Mouse (Mus musculus) MEL (cell line): Measurements from ENCODE around the gene Map3k19. TPM values are rescaled to one million over a fixed set of nuclear protein-coding genes. Genes with fewer than 3 reads are reported as not detected.

ENCODE experiments used
- DNase-seq: peaks from one replicate; pipeline ENCODE4 v3.0.0; 2011; ENCODE audit warnings: low read depth, low spot score
- H3K27ac ChIP-seq: 2 replicates; pipeline ENCODE4 v1.5.1; 2012; ENCODE audit warnings: low read depth, mild to moderate bottlenecking, control low read depth, low read length, moderate library complexity; ENCODE audit not compliant: control insufficient read depth
- H3K27me3 ChIP-seq, 2 experiments: fragments of 150-350 bp in 1 of 2; sonication (generic) in 1 of 2; 2 replicates each; pipeline ENCODE4 v1.6.1; 2012; ENCODE audit warnings: low read length in 2 of 2, mild to moderate bottlenecking in 2 of 2, improper control_type of control experiment in 1 of 2, moderate library complexity in 1 of 2; ENCODE audit not compliant: insufficient read depth in 2 of 2, control insufficient read depth in 1 of 2
- H3K36me3 ChIP-seq, 2 experiments: 2 replicates each; pipeline ENCODE4 v1.6.1; 2012 to 2014; ENCODE audit warnings: low read length in 2 of 2, improper control_type of control experiment in 1 of 2, inconsistent platforms in 1 of 2, mild to moderate bottlenecking in 1 of 2; ENCODE audit not compliant: insufficient read depth in 2 of 2, control insufficient read depth in 1 of 2
- H3K4me1 ChIP-seq, 2 experiments: fragments of 150-350 bp in 1 of 2; sonication (generic) in 1 of 2; 2 replicates each; pipeline ENCODE4 v1.6.1; 2012; ENCODE audit warnings: low read length in 2 of 2, improper control_type of control experiment in 1 of 2, mild to moderate bottlenecking in 1 of 2; ENCODE audit not compliant: insufficient read depth in 2 of 2, control insufficient read depth in 1 of 2
- H3K4me3 ChIP-seq, 2 experiments: fragments of 150-350 bp in 1 of 2; sonication (generic) in 1 of 2; 2 replicates each; pipeline ENCODE4 v1.5.1; 2012; ENCODE audit warnings: low read depth in 2 of 2, low read length in 2 of 2, mild to moderate bottlenecking in 2 of 2, moderate library complexity in 2 of 2, control low read depth in 1 of 2, improper control_type of control experiment in 1 of 2; ENCODE audit not compliant: control insufficient read depth in 1 of 2, insufficient read depth in 1 of 2
- H3K79me2 ChIP-seq: 2 replicates; pipeline ENCODE4 v1.6.1; 2012; ENCODE audit warnings: mild to moderate bottlenecking, low read length, moderate library complexity; ENCODE audit not compliant: control insufficient read depth, poor library complexity, insufficient read depth
- H3K9ac ChIP-seq: 2 replicates; pipeline ENCODE4 v1.6.1; 2012; ENCODE audit warnings: low read depth, mild to moderate bottlenecking, control low read depth, low read length, moderate library complexity; ENCODE audit not compliant: control insufficient read depth, poor library complexity, severe bottlenecking
- H3K9me3 ChIP-seq: fragments of 150-350 bp; sonication (generic); replicated peaks from 2 replicates; pipeline ENCODE4 v1.6.1; 2012; ENCODE audit warnings: mild to moderate bottlenecking, low read length, improper control_type of control experiment, moderate library complexity; ENCODE audit not compliant: insufficient read depth
- CHD1 ChIP-seq: IDR thresholded peaks from 2 replicates; pipeline ENCODE4 v1.6.1; 2012; ENCODE audit warnings: low read depth, mild to moderate bottlenecking, inconsistent platforms, low read length, improper control_type of control experiment
- EP300 ChIP-seq, 2 experiments: IDR thresholded peaks; 2 replicates each; pipeline ENCODE4 v1.6.1; 2011; ENCODE audit warnings: improper control_type of control experiment in 2 of 2, low read length in 2 of 2, low read depth in 1 of 2, mild to moderate bottlenecking in 1 of 2
- GABPA ChIP-seq: IDR thresholded peaks from 2 replicates; pipeline ENCODE4 v1.6.1; 2012; ENCODE audit warnings: low read depth, mild to moderate bottlenecking, inconsistent platforms, low read length, improper control_type of control experiment, moderate library complexity
- JUND ChIP-seq: IDR thresholded peaks from 2 replicates; pipeline ENCODE4 v1.6.1; 2011; ENCODE audit warnings: low read depth, mild to moderate bottlenecking, improper control_type of control experiment, low read length
- MAZ ChIP-seq: IDR thresholded peaks from 2 replicates; pipeline ENCODE4 v1.6.1; 2012; ENCODE audit warnings: low read depth, mild to moderate bottlenecking, inconsistent platforms, low read length, improper control_type of control experiment
- MXI1 ChIP-seq: IDR thresholded peaks from 2 replicates; pipeline ENCODE4 v1.6.1; 2011; ENCODE audit warnings: mild to moderate bottlenecking, low read depth, low read length, improper control_type of control experiment
- MYC ChIP-seq: IDR thresholded peaks from 2 replicates; pipeline ENCODE4 v1.6.1; 2011; ENCODE audit warnings: low read depth, mild to moderate bottlenecking, low read length, improper control_type of control experiment, moderate library complexity
- SIN3A ChIP-seq: IDR thresholded peaks from 2 replicates; pipeline ENCODE4 v1.6.1; 2012; ENCODE audit warnings: low read length, improper control_type of control experiment, inconsistent platforms
- SMC3 ChIP-seq: IDR thresholded peaks from 2 replicates; pipeline ENCODE4 v1.6.1; 2011; ENCODE audit warnings: low read depth, low read length, improper control_type of control experiment
- TAL1 ChIP-seq: IDR thresholded peaks from 2 replicates; pipeline ENCODE4 v1.6.1; 2012; ENCODE audit warnings: mild to moderate bottlenecking, inconsistent platforms, low read length, moderate library complexity, mixed read lengths
- TBP ChIP-seq: IDR thresholded peaks from 2 replicates; pipeline ENCODE4 v1.8.0; 2011; ENCODE audit warnings: low read depth, low read length, improper control_type of control experiment
- USF1 ChIP-seq: IDR thresholded peaks from 2 replicates; pipeline ENCODE4 v1.6.1; 2014; ENCODE audit warnings: low read depth, mild to moderate bottlenecking, inconsistent platforms, low read length, improper control_type of control experiment, moderate library complexity
- polyA plus RNA-seq, 2 experiments: library from polyadenylated mRNA; stranded (reverse) in 1 of 2; unstranded in 1 of 2; fragments of >175 nt in 1 of 2; fragments of >200 nt in 1 of 2; gene quantifications; 2 replicates each; pipeline versions ENCODE4 v1.2.1 to v1.2.4; 2012; ENCODE audit warnings: low replicate concordance in 2 of 2, low read depth in 1 of 2; ENCODE audit not compliant: insufficient read length in 2 of 2, insufficient read depth in 1 of 2, missing spikeins in 1 of 2
- total RNA-seq: library from RNA; depleted of rRNA; stranded (reverse); fragments of 300-350 nt; gene quantifications from 2 replicates; pipeline ENCODE4 v1.2.3, GENCODE M21; 2012

Gene Map3k19
- total and polyA plus RNA-seq, 3 experiments, result not detected

DNA sequence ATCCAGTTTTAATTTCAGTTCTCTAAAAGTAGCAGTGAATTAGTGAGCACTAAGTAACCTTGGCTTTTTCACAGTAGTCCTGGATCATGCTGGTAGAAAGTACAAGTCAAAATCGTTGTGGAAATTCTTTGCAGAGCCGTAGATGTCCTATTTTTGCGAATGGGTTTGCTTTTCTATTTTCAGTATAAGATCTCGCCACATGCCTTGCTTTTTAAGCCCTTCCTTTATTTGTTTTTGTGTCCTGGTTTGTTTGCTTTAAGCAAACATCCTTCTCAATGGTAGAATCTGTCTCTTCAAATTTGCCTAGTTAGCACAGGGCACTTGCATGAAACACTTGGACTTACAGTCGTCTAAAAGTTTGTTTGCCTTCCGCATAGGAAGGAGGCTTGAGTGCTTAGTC is 78.6 kb downstream of the Map3k19 start:
- no peaks in the 10 kb centered on the region for H3K9me3 ChIP-seq
- peaks cover 9 to 24% of the 10 kb centered on the region in 2 experiments for H3K4me1 ChIP-seq
- peak overlapping the region; percentile 36 to 90 for H3K4me3 ChIP-seq
- peaks cover 72% of the 10 kb centered on the region for H3K79me2 ChIP-seq
- TF ChIP-seq EP300 (IDR thresholded peaks at IDR 0.05; ENCODE audit: low read depth in 1 of 2, low read length in 2 of 2) (no peak), TAL1 (no peak), USF1 (no peak), GABPA (no peak)
- peak overlapping the region; percentile 97 for H3K9ac ChIP-seq
- H3K27me3 ChIP-seq, result no peaks in the 10 kb centered on the region
- H3K36me3 ChIP-seq, result peaks cover 5 to 47% of the 10 kb centered on the region in 2 experiments; a peak in 3 of 4 replicates
- DNase-seq, result peak; percentile 30
- no peak overlapping the region for H3K27ac ChIP-seq

DNA sequence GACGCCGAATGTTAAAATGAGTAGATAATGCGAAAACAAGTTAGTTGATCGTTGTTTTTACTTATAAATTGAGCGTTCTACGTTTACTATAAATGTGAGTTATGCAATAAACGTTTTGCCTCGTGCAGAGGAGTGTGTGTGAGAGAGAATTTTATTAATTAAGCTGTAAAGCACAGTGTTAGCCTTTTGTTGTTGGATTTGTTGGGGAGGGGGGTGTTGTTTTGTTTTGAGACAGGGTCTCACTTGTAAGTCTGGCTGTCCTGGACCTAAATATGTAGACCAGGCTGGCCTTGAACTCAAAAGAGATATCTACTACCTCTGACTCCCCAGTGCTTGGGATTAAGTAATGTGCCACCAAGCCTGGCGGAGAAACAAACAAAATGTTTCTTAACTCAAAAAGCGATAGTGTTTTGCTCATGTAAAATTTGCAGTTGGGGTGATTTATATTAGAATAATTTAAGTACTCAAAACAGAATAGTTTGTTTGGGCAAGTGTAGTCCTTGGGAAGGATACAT is 79.6 kb downstream of the Map3k19 start:
- Histone ChIP-seq H3K27ac (peak overlapping the region; percentile 41; the same call in 1 of the 2 replicates), H3K4me1 (peaks cover 3 to 17% of the 10 kb centered on the region in 2 experiments), H3K79me2 (peaks cover 66% of the 10 kb centered on the region), H3K36me3 (peaks cover 5 to 40% of the 10 kb centered on the region in 2 experiments; a peak in 3 of 4 replicates), H3K9me3 (no peaks in the 10 kb centered on the region), H3K4me3 (peak overlapping the region; percentile 90 to 96), H3K9ac (peak overlapping the region; percentile 97), H3K27me3 (no peaks in the 10 kb centered on the region)
- DNase-seq, result peak; percentile 60
- TF ChIP-seq SIN3A (0 out of 2 replicates have a peak, but pooled peaks have one; percentile 26), TBP (peak; percentile 37; the same call in 1 of the 2 replicates), MYC (0 out of 2 replicates have a peak, but pooled peaks have one; percentile 18), MAZ (no peak), MXI1 (0 out of 2 replicates have a peak, but pooled peaks have one; percentile 6)

- peak overlapping the region; percentile 88 for H3K27ac ChIP-seq
- peaks cover 5 to 33% of the 10 kb centered on the region in 2 experiments; a peak in 3 of 4 replicates for H3K36me3 ChIP-seq
- no peaks in the 10 kb centered on the region for H3K27me3 ChIP-seq
- peak overlapping the region; percentile 97 for H3K9ac ChIP-seq
- TF ChIP-seq JUND (no peak), CHD1 (peak; percentile 75; the same call in 1 of the 2 replicates), MXI1 (0 out of 2 replicates have a peak, but pooled peaks have one; percentile 19), SMC3 (no peak)
- peak overlapping the region; percentile 90 to 96 for H3K4me3 ChIP-seq
- H3K79me2 ChIP-seq, result peaks cover 58% of the 10 kb centered on the region
- H3K9me3 ChIP-seq, result no peaks in the 10 kb centered on the region
- peaks cover 3 to 12% of the 10 kb centered on the region in 2 experiments for H3K4me1 ChIP-seq
- DNase-seq, result peak; percentile 63
These were observed 80.3 kb downstream of the Map3k19 start for GRCm38 (mm10) chr1:127774501-127774880.
